Comparison of ENCODE assay signal across 8 mouse cellular contexts in the genomic region with DNA sequence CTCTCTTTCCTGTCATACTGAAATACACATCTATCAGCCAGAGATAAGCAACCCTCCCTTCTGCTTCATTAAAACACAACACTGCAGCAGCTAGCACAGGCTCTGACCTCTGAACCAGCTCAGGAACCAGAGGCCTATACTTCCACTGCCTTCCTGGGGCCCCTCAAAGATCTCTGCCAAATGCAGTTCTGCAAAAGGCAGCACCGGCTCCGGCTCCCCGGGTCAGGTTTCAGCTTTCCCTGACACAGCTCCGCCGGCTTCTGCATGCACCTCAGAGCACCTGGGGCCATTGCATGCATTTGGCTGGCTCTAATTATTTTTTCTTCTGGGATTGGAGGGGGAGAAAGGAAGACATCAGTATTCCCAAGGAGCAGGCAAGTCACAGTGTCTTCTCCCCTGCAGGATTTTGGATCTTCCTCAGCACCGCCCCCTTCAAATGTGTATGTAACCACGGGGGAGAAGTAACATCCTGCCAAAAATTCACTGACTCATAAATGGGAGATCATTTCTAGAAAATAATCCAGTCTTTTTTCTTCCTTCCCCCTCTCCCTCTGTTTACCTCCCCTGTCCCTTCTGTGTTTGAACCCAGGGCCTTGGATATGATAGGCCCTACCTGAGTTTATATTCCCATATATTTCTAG.
DNase-seq lines count a peak whose midpoint lies in the region; ATAC-seq and TF ChIP-seq lines count a peak whose summit lies in the region.

No protein-coding gene starts in this region.

- no peaks in the 10 kb centered on the region for H3K9me3 ChIP-seq in forebrain, embryonic 12.5 days
- H3K9me3 ChIP-seq in forebrain, embryonic 16.5 days (ENCODE audit: control insufficient read depth, low read length), result no peaks in the 10 kb centered on the region
- no peaks in the 10 kb centered on the region for H3K9me3 ChIP-seq in midbrain, embryonic 12.5 days
- H3K9me3 ChIP-seq in forebrain, postnatal 0 days (ENCODE audit: low read length), result no peaks in the 10 kb centered on the region

- DNase-seq in right cerebral cortex, adult 18-20 months, result peak; percentile 49
- DNase-seq in right cerebral cortex, postnatal 4 days, result no peak
- DNase-seq in kidney, postnatal 4 days, result peak; percentile 55 to 70
- no peak for DNase-seq in thymus, postnatal 14 days
- DNase-seq in forebrain, postnatal 0 days, result no peak

- 26% methylated on average over 7 of the region's 7 CpGs for WGBS in forebrain, embryonic 12.5 days
- WGBS in forebrain, embryonic 16.5 days, result 25% methylated on average over 7 of the region's 7 CpGs
- 23% methylated on average over 7 of the region's 7 CpGs for WGBS in midbrain, embryonic 12.5 days
- WGBS in forebrain, postnatal 0 days, result 33% methylated on average over 7 of the region's 7 CpGs

- no peak overlapping the region for H3K4me2 ChIP-seq in forebrain, embryonic 12.5 days
- no peak overlapping the region for H3K4me2 ChIP-seq in forebrain, embryonic 16.5 days (ENCODE audit: low read length)
- H3K4me2 ChIP-seq in midbrain, embryonic 12.5 days (replicated peaks), result no peak overlapping the region
- no peak overlapping the region for H3K4me2 ChIP-seq in forebrain, postnatal 0 days (ENCODE audit: low read depth)

- H3K27me3 ChIP-seq in forebrain, embryonic 12.5 days, result no peaks in the 10 kb centered on the region
- H3K27me3 ChIP-seq in forebrain, embryonic 16.5 days (replicated peaks; ENCODE audit: control insufficient read depth, insufficient read depth, low read length), result no peaks in the 10 kb centered on the region
- H3K27me3 ChIP-seq in midbrain, embryonic 12.5 days, result no peaks in the 10 kb centered on the region
- no peaks in the 10 kb centered on the region for H3K27me3 ChIP-seq in forebrain, postnatal 0 days (ENCODE audit: insufficient read depth, low read length)

- H3K4me3 ChIP-seq in forebrain, embryonic 12.5 days (replicated peaks), result no peak overlapping the region
- no peak overlapping the region for H3K4me3 ChIP-seq in forebrain, embryonic 16.5 days (replicated peaks; ENCODE audit: low read length)
- no peak overlapping the region for H3K4me3 ChIP-seq in midbrain, embryonic 12.5 days
- H3K4me3 ChIP-seq in forebrain, postnatal 0 days (ENCODE audit: low read depth, low read length), result no peak overlapping the region

- no peak for ATAC-seq in forebrain, embryonic 12.5 days (ENCODE audit: low FRiP score)
- ATAC-seq in forebrain, embryonic 16.5 days, result no peak
- ATAC-seq in midbrain, embryonic 12.5 days (ENCODE audit: low FRiP score, low read depth), result peak; percentile 38; the same call in 1 of the 2 replicates
- ATAC-seq in forebrain, postnatal 0 days, result no peak

- 0 out of 2 replicates have a peak overlapping the region, but pooled peaks have one; percentile 1 for H3K9ac ChIP-seq in forebrain, embryonic 12.5 days
- no peak overlapping the region for H3K9ac ChIP-seq in forebrain, embryonic 16.5 days (replicated peaks; ENCODE audit: low read depth, low read length)
- H3K9ac ChIP-seq in midbrain, embryonic 12.5 days (replicated peaks), result no peak overlapping the region; the same call in 1 of the 2 replicates
- no peak overlapping the region for H3K9ac ChIP-seq in forebrain, postnatal 0 days

- peaks cover 22% of the 10 kb centered on the region for H3K4me1 ChIP-seq in forebrain, embryonic 12.5 days
- H3K4me1 ChIP-seq in forebrain, embryonic 16.5 days (replicated peaks; ENCODE audit: control insufficient read depth, insufficient read depth, low read length), result 0 out of 2 replicates have a peak, but pooled peaks cover 8% of the 10 kb centered on the region
- peaks cover 18% of the 10 kb centered on the region for H3K4me1 ChIP-seq in midbrain, embryonic 12.5 days
- no peaks in the 10 kb centered on the region for H3K4me1 ChIP-seq in forebrain, postnatal 0 days (ENCODE audit: insufficient read depth)

- no peaks in the 10 kb centered on the region for H3K36me3 ChIP-seq in forebrain, embryonic 12.5 days (replicated peaks)
- H3K36me3 ChIP-seq in forebrain, embryonic 16.5 days (ENCODE audit: control insufficient read depth, insufficient read depth), result no peaks in the 10 kb centered on the region
- H3K36me3 ChIP-seq in midbrain, embryonic 12.5 days, result no peaks in the 10 kb centered on the region
- H3K36me3 ChIP-seq in forebrain, postnatal 0 days (ENCODE audit: insufficient read depth), result no peaks in the 10 kb centered on the region

- 0 out of 2 replicates have a peak overlapping the region, but pooled peaks have one; percentile 46 for H3K27ac ChIP-seq in forebrain, embryonic 12.5 days
- no peak overlapping the region for H3K27ac ChIP-seq in forebrain, embryonic 16.5 days (ENCODE audit: low read length)
- peak overlapping the region; percentile 52 for H3K27ac ChIP-seq in midbrain, embryonic 12.5 days (replicated peaks)
- no peak overlapping the region for H3K27ac ChIP-seq in forebrain, postnatal 0 days (ENCODE audit: low read depth, low read length)

- TF ChIP-seq CTCF in forebrain, postnatal 0 days (IDR thresholded peaks at IDR 0.05; ENCODE audit: low read depth), result no peak

Comparison
In these comparisons a context has a peak if more than half of its experiments do, and no peak if none do; other contexts are left out.
1. H3K27ac ChIP-seq: peak in forebrain, embryonic 12.5 days (single experiment) and midbrain, embryonic 12.5 days (single experiment); none in forebrain, embryonic 16.5 days (single experiment) and forebrain, postnatal 0 days (single experiment).
2. DNase-seq: peak in right cerebral cortex, adult 18-20 months (single experiment) and kidney, postnatal 4 days (2 of 2); none in right cerebral cortex, postnatal 4 days (single experiment), thymus, postnatal 14 days (single experiment) and forebrain, postnatal 0 days (single experiment).